Mouse (Mus musculus): ENCODE measurements around the gene Nanog.

- no peak for TF ChIP-seq CTCF (IDR thresholded peaks at IDR 0.05; ENCODE audit: control insufficient read depth, insufficient read depth, insufficient read length)
- TF ChIP-seq MYOG (IDR thresholded peaks at IDR 0.05; ENCODE audit: control insufficient read depth, extremely low read depth, insufficient read length), result no peak
- no peak for TF ChIP-seq MAX (IDR thresholded peaks at IDR 0.05)
These were observed 11.9 kb upstream of the Nanog start for GRCm38 (mm10) chr6:122695398-122695797.

All from C2C12 (cell line).